Mouse (Mus musculus) 3T3-L1 (cell line): ENCODE measurements around the gene Gcc2.
"Not testable (repeated sequence)": the region's sequence is repeated elsewhere in the genome, so short reads cannot be mapped to it uniquely, and the experiment has no call there.

ENCODE experiments used
- DNase-seq: peaks from one replicate; pipeline ENCODE4 v3.0.0-alpha.2; 2015; ENCODE audit warnings: low read depth, low spot score

Gene Gcc2

GRCm38 (mm10) chr10:58255213-58255892 is at the start of gene Gcc2:
Gcc2 (plus strand) TSS chr10:58255497.
- DNase-seq: peak; percentile 92

GRCm38 (mm10) chr10:58205986-58206385 is 49.3 kb upstream of the Gcc2 start:
- DNase-seq: no peak

GRCm38 (mm10) chr10:58206639-58207404 is 48.5 kb upstream of the Gcc2 start:
- DNase-seq: no peak

- no peak for DNase-seq
Measured at GRCm38 (mm10) chr10:58209710-58210467, 45.4 kb upstream of the Gcc2 start.

- DNase-seq: no peak
Measured at GRCm38 (mm10) chr10:58210514-58210913, 44.8 kb upstream of the Gcc2 start.

GRCm38 (mm10) chr10:58211213-58211612 is 44.1 kb upstream of the Gcc2 start:
- no peak for DNase-seq

GRCm38 (mm10) chr10:58212230-58212629 is 43.1 kb upstream of the Gcc2 start:
- no peak for DNase-seq

GRCm38 (mm10) chr10:58214497-58214896 is 40.8 kb upstream of the Gcc2 start:
- no peak for DNase-seq

- no peak for DNase-seq
Measured at GRCm38 (mm10) chr10:58214934-58215333, 40.4 kb upstream of the Gcc2 start.

GRCm38 (mm10) chr10:58215353-58215752 is 39.9 kb upstream of the Gcc2 start:
- DNase-seq: no peak

GRCm38 (mm10) chr10:58217366-58217765 is 37.9 kb upstream of the Gcc2 start:
- DNase-seq: no peak

GRCm38 (mm10) chr10:58220726-58221125 is 34.6 kb upstream of the Gcc2 start:
- DNase-seq: no peak

GRCm38 (mm10) chr10:58221571-58221970 is 33.7 kb upstream of the Gcc2 start:
- not testable (repeated sequence) for DNase-seq

- DNase-seq: not testable (repeated sequence)
Measured at GRCm38 (mm10) chr10:58223161-58223560, 32.1 kb upstream of the Gcc2 start.

- peak; percentile 12 for DNase-seq
Measured at GRCm38 (mm10) chr10:58223972-58224805, 31.1 kb upstream of the Gcc2 start.

GRCm38 (mm10) chr10:58224827-58225785 is 30.2 kb upstream of the Gcc2 start, which contains the start of gene AW822073:
AW822073 (minus strand) TSS chr10:58224930.
- peak; percentile 30 for DNase-seq

GRCm38 (mm10) chr10:58226357-58226756 is 28.9 kb upstream of the Gcc2 start:
- peak; percentile 42 for DNase-seq

- not testable (repeated sequence) for DNase-seq
Measured at GRCm38 (mm10) chr10:58227798-58228197, 27.5 kb upstream of the Gcc2 start.

GRCm38 (mm10) chr10:58230021-58230420 is 25.3 kb upstream of the Gcc2 start:
- not testable (repeated sequence) for DNase-seq

GRCm38 (mm10) chr10:58231088-58231487 is 24.2 kb upstream of the Gcc2 start:
- DNase-seq: not testable (repeated sequence)
